Mouse (Mus musculus) small intestine, adult 2 months (tissue): ENCODE data around the gene Fgfrl1.

Experiments
- CTCF ChIP-seq: fragments of 200-500 bp; IDR thresholded peaks from 2 replicates; pipeline ENCODE4 v1.5.1; 2012; ENCODE audit warnings: low read depth, mild to moderate bottlenecking, control low read depth, inconsistent platforms, low read length, moderate library complexity, mixed read lengths; ENCODE audit not compliant: insufficient replicate concordance, insufficient read length; ENCODE audit errors: extremely low read depth
- POLR2A ChIP-seq: fragments of 200-500 bp; IDR thresholded peaks from 2 replicates; pipeline ENCODE4 v1.6.1; 2012; ENCODE audit warnings: low read depth, mild to moderate bottlenecking, control low read depth, inconsistent platforms, low read length, moderate library complexity

DNA sequence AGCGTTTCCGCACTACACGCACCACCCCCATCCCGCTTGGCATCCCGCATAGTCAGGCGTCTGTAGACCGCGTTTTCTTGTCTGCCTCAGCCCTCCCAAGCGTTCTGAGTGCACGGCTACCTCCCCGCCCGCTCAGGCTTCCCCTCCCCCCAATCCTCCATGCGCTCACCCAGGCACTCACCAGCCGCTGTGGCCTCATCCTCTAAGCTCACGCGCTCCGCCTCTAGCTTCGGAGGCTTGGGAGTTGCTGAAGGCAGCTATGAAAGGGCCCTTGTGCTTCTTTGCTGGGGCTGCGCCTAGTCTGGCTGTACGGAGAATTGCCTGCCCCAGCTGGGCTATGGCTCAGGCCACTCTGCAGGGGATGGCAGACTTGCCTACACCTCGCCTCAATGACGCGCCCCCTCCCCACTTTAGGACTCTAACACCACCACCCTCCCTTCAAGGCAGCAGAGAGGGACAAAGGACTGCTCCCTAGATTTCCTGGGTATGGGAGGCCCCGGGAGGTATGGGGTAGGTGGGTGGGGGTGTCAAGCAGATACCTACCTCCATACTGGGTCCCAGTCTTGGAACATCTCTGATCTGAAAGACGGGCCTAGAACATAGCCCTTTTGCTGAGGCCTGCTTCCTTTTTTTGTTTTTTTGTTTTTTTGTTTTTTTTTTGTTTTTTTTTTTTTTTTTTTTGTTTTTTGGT lies 14.4 kb upstream of the Fgfrl1 start:
- TF ChIP-seq POLR2A (no peak), CTCF (no peak)
